Mouse (Mus musculus): ENCODE measurements at regions not wholly inside any gene's neighbourhood (a gene's known extent, or its start where the extent isn't known, plus 50 kb on each side); places are given as distances from the start of the nearest gene placed in this dataset.

GRCm38 (mm10) chr13:16100253-16100652 is 88.6 kb downstream of the Inhba start:
- no peak for DNase-seq (ENCODE audit: inconsistent age in 2 of 2, low spot score in 1 of 2)

GRCm38 (mm10) chr13:16114837-16115236 is 103.2 kb downstream of the Inhba start:
- DNase-seq (ENCODE audit: inconsistent age in 2 of 2, low spot score in 1 of 2): no peak

- no peak for DNase-seq (ENCODE audit: inconsistent age in 2 of 2, low spot score in 1 of 2)
These were observed 135.0 kb downstream of the Inhba start for GRCm38 (mm10) chr13:16146686-16147085.

GRCm38 (mm10) chr13:16154926-16155325 is 143.3 kb downstream of the Inhba start:
- no peak for DNase-seq (ENCODE audit: inconsistent age in 2 of 2, low spot score in 1 of 2)

GRCm38 (mm10) chr13:16165204-16165894 is 153.7 kb downstream of the Inhba start:
- DNase-seq (ENCODE audit: inconsistent age in 2 of 2, low spot score in 1 of 2): no peak

- DNase-seq (ENCODE audit: inconsistent age in 2 of 2, low spot score in 1 of 2): no peak
These were observed 185.0 kb downstream of the Inhba start for GRCm38 (mm10) chr13:16196692-16197091.

GRCm38 (mm10) chr13:16200046-16200445 is 188.4 kb downstream of the Inhba start:
- no peak for DNase-seq (ENCODE audit: inconsistent age in 2 of 2, low spot score in 1 of 2)

GRCm38 (mm10) chr13:16203147-16203546 is 191.5 kb downstream of the Inhba start:
- no peak for DNase-seq (ENCODE audit: inconsistent age in 2 of 2, low spot score in 1 of 2)

GRCm38 (mm10) chr13:16204097-16204496 is 192.4 kb downstream of the Inhba start:
- no peak for DNase-seq (ENCODE audit: inconsistent age in 2 of 2, low spot score in 1 of 2)

- DNase-seq (ENCODE audit: inconsistent age in 2 of 2, low spot score in 1 of 2): no peak
These were observed 199.8 kb downstream of the Inhba start for GRCm38 (mm10) chr13:16211482-16211881.

GRCm38 (mm10) chr13:16219877-16220276 is 208.2 kb downstream of the Inhba start:
- DNase-seq (ENCODE audit: inconsistent age in 2 of 2, low spot score in 1 of 2): no peak

GRCm38 (mm10) chr13:16222942-16223600 is 211.4 kb downstream of the Inhba start:
- DNase-seq (ENCODE audit: inconsistent age in 2 of 2, low spot score in 1 of 2): no peak

GRCm38 (mm10) chr13:16261145-16261544 is 249.5 kb downstream of the Inhba start:
- DNase-seq (ENCODE audit: inconsistent age in 2 of 2, low spot score in 1 of 2): no peak

GRCm38 (mm10) chr13:16279974-16280373 is 268.3 kb downstream of the Inhba start:
- DNase-seq (ENCODE audit: inconsistent age in 2 of 2, low spot score in 1 of 2): no peak

GRCm38 (mm10) chr13:16280742-16281141 is 269.1 kb downstream of the Inhba start:
- no peak for DNase-seq (ENCODE audit: inconsistent age in 2 of 2, low spot score in 1 of 2)

- DNase-seq (ENCODE audit: inconsistent age in 2 of 2, low spot score in 1 of 2): peak in 1 of 2 experiments; percentile 66
These were observed 270.1 kb downstream of the Inhba start for GRCm38 (mm10) chr13:16281777-16282176.

- DNase-seq (ENCODE audit: inconsistent age in 2 of 2, low spot score in 1 of 2): no peak
These were observed 270.6 kb downstream of the Inhba start for GRCm38 (mm10) chr13:16282230-16282629.

GRCm38 (mm10) chr13:16283336-16283735 is 271.7 kb downstream of the Inhba start:
- DNase-seq (ENCODE audit: inconsistent age in 2 of 2, low spot score in 1 of 2): no peak

- DNase-seq (ENCODE audit: inconsistent age in 2 of 2, low spot score in 1 of 2): no peak
These were observed 278.0 kb downstream of the Inhba start for GRCm38 (mm10) chr13:16289633-16290032.

GRCm38 (mm10) chr13:16290784-16291183 is 279.1 kb downstream of the Inhba start:
- peak; percentile 21 to 85 for DNase-seq (ENCODE audit: inconsistent age in 2 of 2, low spot score in 1 of 2)

GRCm38 (mm10) chr13:16291661-16292291 is 280.1 kb downstream of the Inhba start:
- no peak for DNase-seq (ENCODE audit: inconsistent age in 2 of 2, low spot score in 1 of 2)

GRCm38 (mm10) chr13:16299756-16300155 is 288.1 kb downstream of the Inhba start:
- DNase-seq (ENCODE audit: inconsistent age in 2 of 2, low spot score in 1 of 2): peak in 1 of 2 experiments; percentile 42
